Mouse (Mus musculus) C2C12 (cell line): ENCODE measurements around the gene Rplp2.

Experiments used
- CTCF ChIP-seq: IDR thresholded peaks from one replicate; pipeline ENCODE4 v1.5.1; 2011; ENCODE audit not compliant: control insufficient read depth, insufficient read depth, insufficient read length
- FOSL1 ChIP-seq: IDR thresholded peaks from one replicate; pipeline ENCODE4 v1.8.0; 2011; ENCODE audit warnings: mild to moderate bottlenecking, low read length; ENCODE audit not compliant: poor library complexity, insufficient read depth, severe bottlenecking
- MAX ChIP-seq: IDR thresholded peaks from one replicate; pipeline ENCODE4 v1.6.1; 2011; ENCODE audit warnings: mild to moderate bottlenecking, control low read depth
- MYOG ChIP-seq: IDR thresholded peaks from one replicate; pipeline ENCODE4 v1.6.1; 2011; ENCODE audit not compliant: control insufficient read depth, insufficient read length; ENCODE audit errors: extremely low read depth
- USF1 ChIP-seq: IDR thresholded peaks from one replicate; pipeline ENCODE4 v1.6.1; 2011; ENCODE audit warnings: low read depth, mild to moderate bottlenecking, control low read depth, moderate library complexity

- TF ChIP-seq USF1 (no peak), CTCF (no peak), MAX (no peak), MYOG (no peak), FOSL1 (no peak)
These were observed 4.8 kb downstream of the Rplp2 start for GRCm38 (mm10) chr7:141451928-141452327.
